Mouse (Mus musculus): ENCODE measurements around the gene Tenm2. TPM values are rescaled to one million over a fixed set of nuclear protein-coding genes. Genes with fewer than 3 reads are reported as not detected.

Tenm2 gene
- polyA plus RNA-seq, 1 experiment = 0.61 TPM

- Histone ChIP-seq H3K36me3 (ENCODE audit: control insufficient read depth, insufficient read depth, low read length) (no peaks in the 10 kb centered on the region), H3K4me1 (ENCODE audit: control insufficient read depth, insufficient read depth, low read length) (no peaks in the 10 kb centered on the region), H3K27me3 (replicated peaks; ENCODE audit: control insufficient read depth, insufficient read depth, low read length) (no peaks in the 10 kb centered on the region), H3K27ac (ENCODE audit: insufficient read depth, low read depth, low read length) (no peak overlapping the region), H3K4me3 (ENCODE audit: insufficient read depth, low read depth, low read length) (no peak overlapping the region)
- WGBS = 40% methylated on average over 16 of the region's 16 CpGs
- TF ChIP-seq CTCF (conservative IDR thresholded peaks at IDR 0.05; ENCODE audit: insufficient read depth, insufficient read length, low read depth, low read length) (no peak), POLR2A (IDR thresholded peaks at IDR 0.05; ENCODE audit: low read depth, low read length) (no peak)
- no peak for DNase-seq
Measured at GRCm38 (mm10) chr11:36139521-36139920, 1096.2 kb downstream of the Tenm2 start.

- Histone ChIP-seq H3K27ac (ENCODE audit: insufficient read depth, low read depth, low read length) (no peak overlapping the region), H3K27me3 (replicated peaks; ENCODE audit: control insufficient read depth, insufficient read depth, low read length) (no peaks in the 10 kb centered on the region), H3K4me3 (ENCODE audit: insufficient read depth, low read depth, low read length) (no peak overlapping the region), H3K4me1 (ENCODE audit: control insufficient read depth, insufficient read depth, low read length) (no peaks in the 10 kb centered on the region), H3K36me3 (ENCODE audit: control insufficient read depth, insufficient read depth, low read length) (no peaks in the 10 kb centered on the region)
- WGBS = 68% methylated on average over 4 of the region's 4 CpGs
- no peak for TF ChIP-seq POLR2A (IDR thresholded peaks at IDR 0.05; ENCODE audit: low read depth, low read length)
- no peak for TF ChIP-seq CTCF (conservative IDR thresholded peaks at IDR 0.05; ENCODE audit: insufficient read depth, insufficient read length, low read depth, low read length)
- no peak for DNase-seq
Measured at GRCm38 (mm10) chr11:36137840-36138239, 1097.9 kb downstream of the Tenm2 start.

GRCm38 (mm10) chr11:36137276-36137675, 1098.5 kb downstream of the Tenm2 start:
- H3K27ac ChIP-seq (ENCODE audit: insufficient read depth, low read depth, low read length) = no peak overlapping the region
- H3K27me3 ChIP-seq (replicated peaks; ENCODE audit: control insufficient read depth, insufficient read depth, low read length) = no peaks in the 10 kb centered on the region
- TF ChIP-seq POLR2A (IDR thresholded peaks at IDR 0.05; ENCODE audit: low read depth, low read length) (no peak), CTCF (conservative IDR thresholded peaks at IDR 0.05; ENCODE audit: insufficient read depth, insufficient read length, low read depth, low read length) (no peak)
- no peak for DNase-seq
- H3K4me3 ChIP-seq (ENCODE audit: insufficient read depth, low read depth, low read length) = no peak overlapping the region
- WGBS = 82% methylated on average over 6 of the region's 6 CpGs
- H3K4me1 ChIP-seq (ENCODE audit: control insufficient read depth, insufficient read depth, low read length) = no peaks in the 10 kb centered on the region
- no peaks in the 10 kb centered on the region for H3K36me3 ChIP-seq (ENCODE audit: control insufficient read depth, insufficient read depth, low read length)

- Histone ChIP-seq H3K27me3 (replicated peaks; ENCODE audit: control insufficient read depth, insufficient read depth, low read length) (no peaks in the 10 kb centered on the region), H3K4me3 (ENCODE audit: insufficient read depth, low read depth, low read length) (no peak overlapping the region), H3K36me3 (ENCODE audit: control insufficient read depth, insufficient read depth, low read length) (no peaks in the 10 kb centered on the region), H3K4me1 (ENCODE audit: control insufficient read depth, insufficient read depth, low read length) (no peaks in the 10 kb centered on the region), H3K27ac (ENCODE audit: insufficient read depth, low read depth, low read length) (no peak overlapping the region)
- no peak for DNase-seq
- TF ChIP-seq POLR2A (IDR thresholded peaks at IDR 0.05; ENCODE audit: low read depth, low read length) = no peak
- TF ChIP-seq CTCF (conservative IDR thresholded peaks at IDR 0.05; ENCODE audit: insufficient read depth, insufficient read length, low read depth, low read length) = no peak
- WGBS = 38% methylated on average over 9 of the region's 9 CpGs
Measured at GRCm38 (mm10) chr11:36134645-36135044, 1101.1 kb downstream of the Tenm2 start.

- Histone ChIP-seq H3K4me3 (ENCODE audit: insufficient read depth, low read depth, low read length) (no peak overlapping the region), H3K27me3 (replicated peaks; ENCODE audit: control insufficient read depth, insufficient read depth, low read length) (no peaks in the 10 kb centered on the region; the same call in 1 of the 2 replicates), H3K36me3 (ENCODE audit: control insufficient read depth, insufficient read depth, low read length) (no peaks in the 10 kb centered on the region), H3K27ac (ENCODE audit: insufficient read depth, low read depth, low read length) (no peak overlapping the region), H3K4me1 (ENCODE audit: control insufficient read depth, insufficient read depth, low read length) (no peaks in the 10 kb centered on the region)
- WGBS = 73% methylated on average over 2 of the region's 2 CpGs
- TF ChIP-seq CTCF (conservative IDR thresholded peaks at IDR 0.05; ENCODE audit: insufficient read depth, insufficient read length, low read depth, low read length) = no peak
- no peak for TF ChIP-seq POLR2A (IDR thresholded peaks at IDR 0.05; ENCODE audit: low read depth, low read length)
- DNase-seq = no peak
Measured at GRCm38 (mm10) chr11:36123275-36123674, 1112.5 kb downstream of the Tenm2 start.

GRCm38 (mm10) chr11:36121410-36121929, 1114.3 kb downstream of the Tenm2 start:
- H3K36me3 ChIP-seq (ENCODE audit: control insufficient read depth, insufficient read depth, low read length) = no peaks in the 10 kb centered on the region
- no peak for TF ChIP-seq POLR2A (IDR thresholded peaks at IDR 0.05; ENCODE audit: low read depth, low read length)
- no peak for TF ChIP-seq CTCF (conservative IDR thresholded peaks at IDR 0.05; ENCODE audit: insufficient read depth, insufficient read length, low read depth, low read length)
- H3K4me1 ChIP-seq (ENCODE audit: control insufficient read depth, insufficient read depth, low read length) = no peaks in the 10 kb centered on the region
- WGBS = 49% methylated on average over 8 of the region's 8 CpGs
- no peaks in the 10 kb centered on the region; the same call in 1 of the 2 replicates for H3K27me3 ChIP-seq (replicated peaks; ENCODE audit: control insufficient read depth, insufficient read depth, low read length)
- no peak overlapping the region for H3K4me3 ChIP-seq (ENCODE audit: insufficient read depth, low read depth, low read length)
- DNase-seq = peak; percentile 8
- no peak overlapping the region for H3K27ac ChIP-seq (ENCODE audit: insufficient read depth, low read depth, low read length)

GRCm38 (mm10) chr11:36120591-36121409, 1115.0 kb downstream of the Tenm2 start:
- Histone ChIP-seq H3K4me3 (ENCODE audit: insufficient read depth, low read depth, low read length) (no peak overlapping the region), H3K27me3 (replicated peaks; ENCODE audit: control insufficient read depth, insufficient read depth, low read length) (no peaks in the 10 kb centered on the region; the same call in 1 of the 2 replicates), H3K27ac (ENCODE audit: insufficient read depth, low read depth, low read length) (no peak overlapping the region), H3K36me3 (ENCODE audit: control insufficient read depth, insufficient read depth, low read length) (no peaks in the 10 kb centered on the region), H3K4me1 (ENCODE audit: control insufficient read depth, insufficient read depth, low read length) (no peaks in the 10 kb centered on the region)
- 50% methylated on average over 7 of the region's 7 CpGs for WGBS
- no peak for DNase-seq
- no peak for TF ChIP-seq CTCF (conservative IDR thresholded peaks at IDR 0.05; ENCODE audit: insufficient read depth, insufficient read length, low read depth, low read length)
- no peak for TF ChIP-seq POLR2A (IDR thresholded peaks at IDR 0.05; ENCODE audit: low read depth, low read length)

Data from kidney, adult 2 months (tissue).